Mouse (Mus musculus): ENCODE results near the gene Olfr620. TPM values are rescaled to one million over a fixed set of nuclear protein-coding genes. Genes with fewer than 3 reads are reported as not detected.

The Olfr620 gene
- polyA plus RNA-seq, 1 experiment from 2014 or later, result not detected

DNA sequence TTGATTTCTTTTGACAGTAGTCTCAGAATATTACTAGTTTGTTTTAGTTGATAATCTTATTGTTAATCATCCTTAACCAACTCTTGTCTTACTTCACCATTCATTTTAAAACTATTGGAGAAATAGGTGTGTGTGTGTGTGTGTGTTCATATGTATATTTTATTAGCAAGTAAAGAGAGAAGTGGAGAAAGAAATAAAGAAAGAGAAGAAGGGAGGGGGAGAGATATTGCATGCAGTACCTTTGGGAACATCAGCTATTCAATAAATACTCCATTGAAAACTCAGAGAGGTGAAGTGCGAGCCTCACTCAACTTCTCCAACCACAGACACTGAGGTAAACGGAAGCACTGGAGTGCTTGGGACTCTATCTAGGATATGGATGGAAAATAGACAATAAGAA, 56.6 kb downstream of the Olfr620 start, which contains the start of gene Olfr615:
Gene Olfr615 (plus strand): TSS at position 301 of the 400 bp plus-strand sequence.
- Histone ChIP-seq H3K4me2 (ENCODE audit: low read depth, low read length, severe bottlenecking) (no peak within 1 kb of the TSS), H3K27me3 (ENCODE audit: control insufficient read depth, insufficient read depth, low read length) (no peaks in the 10 kb centered on the region), H3K4me1 (replicated peaks; ENCODE audit: control insufficient read depth, insufficient read depth, low read length) (no peaks in the 10 kb centered on the region), H3K9me3 (ENCODE audit: control insufficient read depth, low read length) (no peaks in the 10 kb centered on the region), H3K9ac (ENCODE audit: low read length) (no peak within 1 kb of the TSS), H3K4me3 (ENCODE audit: low read depth, low read length) (no peak within 1 kb of the TSS), H3K27ac (ENCODE audit: low read depth, low read length) (no peak within 1 kb of the TSS), H3K36me3 (ENCODE audit: control insufficient read depth, insufficient read depth, low read length) (no peaks in the 10 kb centered on the region)
- DNase-seq (ENCODE audit: low spot score), result no peak
- WGBS, result 88% methylated on average over 2 of the region's 2 CpGs
- no peak for ATAC-seq (replicated peaks; ENCODE audit: low FRiP score)

Small RNAs within 50 kb of the gene (microRNA-seq; reads per million reads assigned to microRNA genes)
- not detected for gene Gm26506 (ENCODE audit: insufficient number of aligned reads)

Other genes starting within 250 kb of the Olfr620 start
- not detected in 2 replicates for gene Olfr601, start 249.9 kb downstream of the Olfr620 start, polyA plus RNA-seq (2014; fragmentation: Nextera tagmentation; extraction: Ambion mirVana)
- gene Olfr603, start 226.4 kb downstream of the Olfr620 start, polyA plus RNA-seq (2014; fragmentation: Nextera tagmentation; extraction: Ambion mirVana), result not detected in 2 replicates
- gene Usp17lc, start 197.5 kb downstream of the Olfr620 start, polyA plus RNA-seq (2014; fragmentation: Nextera tagmentation; extraction: Ambion mirVana), result not detected in 2 replicates
- not detected in 2 replicates for gene Olfr605, start 167.1 kb downstream of the Olfr620 start, polyA plus RNA-seq (2014; fragmentation: Nextera tagmentation; extraction: Ambion mirVana)
- gene Olfr606, start 163.5 kb downstream of the Olfr620 start, polyA plus RNA-seq (2014; fragmentation: Nextera tagmentation; extraction: Ambion mirVana), result not detected in 2 replicates
- gene Olfr607, start 148.4 kb downstream of the Olfr620 start, polyA plus RNA-seq (2014; fragmentation: Nextera tagmentation; extraction: Ambion mirVana), result not detected in 2 replicates
- not detected in 2 replicates for gene Olfr608, start 142.7 kb downstream of the Olfr620 start, polyA plus RNA-seq (2014; fragmentation: Nextera tagmentation; extraction: Ambion mirVana)
- gene Olfr609, start 114.5 kb downstream of the Olfr620 start, polyA plus RNA-seq (2014; fragmentation: Nextera tagmentation; extraction: Ambion mirVana), result not detected in 2 replicates
- gene Olfr610, start 100.4 kb downstream of the Olfr620 start, polyA plus RNA-seq (2014; fragmentation: Nextera tagmentation; extraction: Ambion mirVana), result not detected in 2 replicates
- not detected in 2 replicates for gene Olfr611, start 91.7 kb downstream of the Olfr620 start, polyA plus RNA-seq (2014; fragmentation: Nextera tagmentation; extraction: Ambion mirVana)
- not detected in 2 replicates for gene Olfr612, start 69.8 kb downstream of the Olfr620 start, polyA plus RNA-seq (2014; fragmentation: Nextera tagmentation; extraction: Ambion mirVana)
- gene Olfr613, start 64.5 kb downstream of the Olfr620 start, polyA plus RNA-seq (2014; fragmentation: Nextera tagmentation; extraction: Ambion mirVana), result not detected in 2 replicates
- gene Olfr615, start 56.5 kb downstream of the Olfr620 start, polyA plus RNA-seq (2014; fragmentation: Nextera tagmentation; extraction: Ambion mirVana), result not detected in 2 replicates
- gene Olfr616, start 43.4 kb downstream of the Olfr620 start, polyA plus RNA-seq (2014; fragmentation: Nextera tagmentation; extraction: Ambion mirVana), result not detected in 2 replicates
- gene Olfr617, start 39.5 kb downstream of the Olfr620 start, polyA plus RNA-seq (2014; fragmentation: Nextera tagmentation; extraction: Ambion mirVana), result not detected in 2 replicates
- gene Olfr618, start 22.4 kb downstream of the Olfr620 start, polyA plus RNA-seq (2014; fragmentation: Nextera tagmentation; extraction: Ambion mirVana), result not detected in 2 replicates
- gene Olfr619, start 12.0 kb downstream of the Olfr620 start, polyA plus RNA-seq (2014; fragmentation: Nextera tagmentation; extraction: Ambion mirVana), result not detected in 2 replicates
- gene Olfr622, start 30.2 kb upstream of the Olfr620 start, polyA plus RNA-seq (2014; fragmentation: Nextera tagmentation; extraction: Ambion mirVana), result not detected in 2 replicates
- gene Olfr623, start 51.2 kb upstream of the Olfr620 start, polyA plus RNA-seq (2014; fragmentation: Nextera tagmentation; extraction: Ambion mirVana), result not detected in 2 replicates
- not detected in 2 replicates for gene Olfr624, start 58.7 kb upstream of the Olfr620 start, polyA plus RNA-seq (2014; fragmentation: Nextera tagmentation; extraction: Ambion mirVana)
- gene Olfr625-ps1, start 70.2 kb upstream of the Olfr620 start, polyA plus RNA-seq (2014; fragmentation: Nextera tagmentation; extraction: Ambion mirVana), result not detected in 2 replicates
- not detected in 2 replicates for gene Olfr243, start 102.1 kb upstream of the Olfr620 start, polyA plus RNA-seq (2014; fragmentation: Nextera tagmentation; extraction: Ambion mirVana)
- gene Olfr628, start 117.8 kb upstream of the Olfr620 start, polyA plus RNA-seq (2014; fragmentation: Nextera tagmentation; extraction: Ambion mirVana), result not detected in 2 replicates
- not detected in 2 replicates for gene Olfr629, start 132.4 kb upstream of the Olfr620 start, polyA plus RNA-seq (2014; fragmentation: Nextera tagmentation; extraction: Ambion mirVana)
- not detected in 2 replicates for gene Olfr630, start 144.8 kb upstream of the Olfr620 start, polyA plus RNA-seq (2014; fragmentation: Nextera tagmentation; extraction: Ambion mirVana)
- gene Olfr69, start 159.1 kb upstream of the Olfr620 start, polyA plus RNA-seq (2014; fragmentation: Nextera tagmentation; extraction: Ambion mirVana), result not detected in 2 replicates
- gene Olfr68, start 167.2 kb upstream of the Olfr620 start, polyA plus RNA-seq (2014; fragmentation: Nextera tagmentation; extraction: Ambion mirVana), result not detected in 2 replicates
- gene Olfr67, start 179.3 kb upstream of the Olfr620 start, polyA plus RNA-seq (2014; fragmentation: Nextera tagmentation; extraction: Ambion mirVana), result not detected in 2 replicates
- 770 and 789 TPM in 2 replicates for gene Hbb-bt, start 201.5 kb upstream of the Olfr620 start, polyA plus RNA-seq (2014; fragmentation: Nextera tagmentation; extraction: Ambion mirVana)
- 254 and 256 TPM in 2 replicates for gene Hbb-bs, start 215.6 kb upstream of the Olfr620 start, polyA plus RNA-seq (2014; fragmentation: Nextera tagmentation; extraction: Ambion mirVana)
- gene Hbb-bh2, start 228.0 kb upstream of the Olfr620 start, polyA plus RNA-seq (2014; fragmentation: Nextera tagmentation; extraction: Ambion mirVana), result not detected in 2 replicates
- gene Hbb-bh1, start 230.6 kb upstream of the Olfr620 start, polyA plus RNA-seq (2014; fragmentation: Nextera tagmentation; extraction: Ambion mirVana), result 2,356 and 2,804 TPM in 2 replicates
- gene Hbb-y, start 240.7 kb upstream of the Olfr620 start, polyA plus RNA-seq (2014; fragmentation: Nextera tagmentation; extraction: Ambion mirVana), result 10,747 and 11,615 TPM in 2 replicates